Mouse (Mus musculus) kidney, postnatal 0 days (tissue): ENCODE measurements at regions not wholly inside any gene's neighbourhood (a gene's known extent, or its start where the extent isn't known, plus 50 kb on each side); places are given as distances from the start of the nearest gene placed in this dataset.

ENCODE experiments used
- ATAC-seq: fragments of 200-750 bp; cut with Nextera tagmentation; replicated peaks from 2 replicates; pipeline ENCODE4 v1.8.0; 2017; ENCODE audit warnings: low read depth, moderate number of reproducible peaks, moderate TSS enrichment, moderate library complexity; ENCODE audit not compliant: low FRiP score
- DNase-seq: peaks from one replicate; pipeline ENCODE4 v3.0.0-alpha.2; 2016; ENCODE audit warnings: low spot score
- H3K27ac ChIP-seq: fragments of 300-500 bp; sonication (generic); 2 replicates; pipeline ENCODE4 v1.5.1; 2014; ENCODE audit warnings: mild to moderate bottlenecking
- H3K27me3 ChIP-seq: fragments of 300-500 bp; sonication (generic); 2 replicates; pipeline ENCODE4 v1.6.1; 2014; ENCODE audit warnings: low read length, mixed read lengths; ENCODE audit not compliant: insufficient read depth
- H3K36me3 ChIP-seq: fragments of 300-500 bp; sonication (generic); 2 replicates; pipeline ENCODE4 v1.6.1; 2014; ENCODE audit warnings: low read length, mixed read lengths; ENCODE audit not compliant: insufficient read depth
- H3K4me1 ChIP-seq: fragments of 300-500 bp; sonication (generic); replicated peaks from 2 replicates; pipeline ENCODE4 v1.6.1; 2014; ENCODE audit warnings: antibody characterized with exemption, low read length, mixed read lengths; ENCODE audit not compliant: insufficient read depth
- H3K4me2 ChIP-seq: fragments of 300-500 bp; sonication (generic); 2 replicates; pipeline ENCODE4 v1.6.1; 2014; ENCODE audit warnings: mild to moderate bottlenecking, low read length, moderate library complexity, mixed read lengths
- H3K4me3 ChIP-seq: fragments of 300-500 bp; sonication (generic); replicated peaks from 2 replicates; pipeline ENCODE4 v1.5.1; 2014; ENCODE audit warnings: low read depth, low read length
- H3K9ac ChIP-seq: fragments of 300-500 bp; sonication (generic); 2 replicates; pipeline ENCODE4 v1.6.1; 2014; ENCODE audit warnings: low read depth, low read length
- H3K9me3 ChIP-seq: fragments of 300-500 bp; sonication (generic); replicated peaks from 2 replicates; pipeline ENCODE4 v1.6.1; 2016; ENCODE audit warnings: low read length, inconsistent platforms, mixed read lengths
- CTCF ChIP-seq: IDR thresholded peaks from 2 replicates; pipeline ENCODE4 v1.5.1; 2016; ENCODE audit warnings: antibody characterized with exemption, low read depth, mild to moderate bottlenecking, moderate library complexity
- WGBS: fragments of 180-500 bp; shearing (Covaris S2); extraction: QIAGEN DNeasy Blood & Tissue Kit; methylation state at CpG from one replicate; pipeline ENCODE4 v1.1.7; 2014; 5-methylcytosine and 5-hydroxymethylcytosine counted together

DNA sequence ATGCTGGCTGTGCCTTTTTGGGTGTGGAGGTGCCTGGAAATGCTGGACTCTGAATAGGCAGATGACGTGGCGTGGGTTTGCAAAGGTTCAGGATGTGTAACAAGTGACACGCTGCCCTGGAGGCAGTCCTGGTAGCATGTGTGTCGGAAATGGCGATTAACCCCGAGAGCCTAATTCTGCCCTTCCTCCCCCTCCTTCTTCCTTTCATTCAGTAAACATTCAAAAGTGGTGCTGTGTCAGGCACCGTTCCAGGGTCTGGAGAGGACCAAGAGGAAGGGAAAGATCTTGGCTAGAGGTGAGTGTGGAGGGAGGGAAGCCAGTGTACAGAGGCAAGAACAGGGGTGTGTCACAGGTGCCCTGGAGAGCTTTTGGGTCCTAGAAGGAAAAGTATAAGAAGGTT is 151.5 kb upstream of the Gm3448 start:
- Histone ChIP-seq H3K9ac (no peak overlapping the region), H3K27me3 (no peaks in the 10 kb centered on the region), H3K4me2 (no peak overlapping the region), H3K27ac (no peak overlapping the region), H3K4me3 (no peak overlapping the region), H3K4me1 (peaks cover 5% of the 10 kb centered on the region; the same call in 1 of the 2 replicates), H3K9me3 (no peaks in the 10 kb centered on the region), H3K36me3 (no peaks in the 10 kb centered on the region)
- peak; percentile 24 for DNase-seq
- ATAC-seq: no peak
- WGBS: 26% methylated on average over 7 of the region's 7 CpGs
- no peak for TF ChIP-seq CTCF

DNA sequence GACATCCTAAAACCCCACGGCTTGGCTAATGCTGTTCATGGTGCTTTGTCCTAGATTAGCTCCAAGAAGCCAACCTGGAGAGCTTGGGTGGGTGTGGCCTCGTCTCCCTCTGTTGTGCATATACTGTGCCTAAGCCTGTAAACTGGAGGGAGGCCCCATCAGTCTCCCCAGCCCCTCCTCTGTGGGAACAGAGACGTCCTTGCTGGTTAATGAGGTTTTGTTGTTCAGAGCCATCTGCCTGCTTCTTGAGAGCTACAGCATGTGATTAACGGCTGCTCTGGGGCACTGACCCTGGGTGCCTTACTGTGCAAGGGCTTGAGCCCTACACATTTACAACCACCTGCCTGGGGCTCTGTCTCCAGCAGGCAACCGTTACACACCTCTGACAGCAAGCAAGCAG is 143.9 kb upstream of the Gm3448 start:
- Histone ChIP-seq H3K9me3 (no peaks in the 10 kb centered on the region), H3K4me2 (no peak overlapping the region), H3K9ac (no peak overlapping the region), H3K36me3 (no peaks in the 10 kb centered on the region), H3K4me1 (no peaks in the 10 kb centered on the region), H3K27ac (no peak overlapping the region), H3K27me3 (0 out of 2 replicates have a peak, but pooled peaks cover 3% of the 10 kb centered on the region), H3K4me3 (no peak overlapping the region)
- DNase-seq: no peak
- 10% methylated on average over 5 of the region's 5 CpGs for WGBS
- peak; percentile 49; the same call in 1 of the 2 replicates for ATAC-seq
- no peak for TF ChIP-seq CTCF

- Histone ChIP-seq H3K27me3 (0 out of 2 replicates have a peak, but pooled peaks cover 3% of the 10 kb centered on the region), H3K9me3 (no peaks in the 10 kb centered on the region), H3K4me2 (no peak overlapping the region), H3K9ac (no peak overlapping the region), H3K36me3 (no peaks in the 10 kb centered on the region), H3K4me1 (no peaks in the 10 kb centered on the region), H3K27ac (no peak overlapping the region), H3K4me3 (no peak overlapping the region)
- 0 out of 2 replicates have a peak, but pooled peaks have one; percentile 18 for TF ChIP-seq CTCF
- 67% methylated on average over 6 of the region's 6 CpGs for WGBS
- ATAC-seq (no peak), DNase-seq (no peak)
Measured at GRCm38 (mm10) chr17:15183800-15184199, 142.5 kb upstream of the Gm3448 start.

GRCm38 (mm10) chr17:15182105-15182504 is 140.8 kb upstream of the Gm3448 start:
- no peak overlapping the region for H3K4me3 ChIP-seq
- DNase-seq (no peak), ATAC-seq (no peak)
- TF ChIP-seq CTCF: no peak
- H3K27me3 ChIP-seq: 0 out of 2 replicates have a peak, but pooled peaks cover 3% of the 10 kb centered on the region
- H3K4me1 ChIP-seq: no peaks in the 10 kb centered on the region
- no peak overlapping the region for H3K27ac ChIP-seq
- H3K36me3 ChIP-seq: no peaks in the 10 kb centered on the region
- H3K4me2 ChIP-seq: no peak overlapping the region
- no peak overlapping the region for H3K9ac ChIP-seq
- no peaks in the 10 kb centered on the region for H3K9me3 ChIP-seq
- WGBS: 46% methylated on average over 4 of the region's 4 CpGs

DNA sequence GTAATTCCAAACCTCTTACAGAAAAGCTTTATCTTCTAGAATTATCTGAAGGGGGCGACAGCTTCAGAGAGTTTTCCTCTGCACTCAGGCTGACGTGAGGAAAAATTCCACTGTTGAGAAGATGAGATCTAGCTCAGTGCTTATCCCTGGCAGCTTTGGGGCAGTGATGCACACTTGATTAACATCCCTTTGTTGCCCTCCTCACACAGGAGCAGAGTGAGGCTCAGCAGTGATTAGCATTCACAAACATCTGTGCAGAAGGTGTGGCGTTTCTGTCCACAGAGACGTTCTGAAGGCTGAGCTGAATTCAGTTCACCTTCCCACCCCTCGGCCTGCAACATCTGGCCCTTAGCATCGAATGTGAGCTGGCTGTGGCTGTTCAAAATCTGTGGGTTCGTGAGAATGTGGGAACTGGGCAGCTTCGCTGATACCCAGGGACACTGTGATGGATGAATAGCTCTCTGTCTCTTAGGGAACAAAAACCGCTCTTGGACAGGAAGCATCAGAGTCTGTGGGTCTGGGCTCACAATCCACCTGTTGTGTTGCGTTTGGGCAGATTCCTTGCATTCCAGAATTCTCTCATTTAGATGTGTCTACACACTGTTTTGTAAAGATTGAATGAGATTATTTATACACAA is 139.0 kb upstream of the Gm3448 start:
- WGBS: 44% methylated on average over 10 of the region's 10 CpGs
- Histone ChIP-seq H3K4me1 (no peaks in the 10 kb centered on the region), H3K27ac (no peak overlapping the region), H3K27me3 (no peaks in the 10 kb centered on the region), H3K9ac (no peak overlapping the region), H3K4me2 (no peak overlapping the region), H3K36me3 (no peaks in the 10 kb centered on the region), H3K4me3 (no peak overlapping the region), H3K9me3 (no peaks in the 10 kb centered on the region)
- TF ChIP-seq CTCF: no peak
- ATAC-seq: no peak
- no peak for DNase-seq

DNA sequence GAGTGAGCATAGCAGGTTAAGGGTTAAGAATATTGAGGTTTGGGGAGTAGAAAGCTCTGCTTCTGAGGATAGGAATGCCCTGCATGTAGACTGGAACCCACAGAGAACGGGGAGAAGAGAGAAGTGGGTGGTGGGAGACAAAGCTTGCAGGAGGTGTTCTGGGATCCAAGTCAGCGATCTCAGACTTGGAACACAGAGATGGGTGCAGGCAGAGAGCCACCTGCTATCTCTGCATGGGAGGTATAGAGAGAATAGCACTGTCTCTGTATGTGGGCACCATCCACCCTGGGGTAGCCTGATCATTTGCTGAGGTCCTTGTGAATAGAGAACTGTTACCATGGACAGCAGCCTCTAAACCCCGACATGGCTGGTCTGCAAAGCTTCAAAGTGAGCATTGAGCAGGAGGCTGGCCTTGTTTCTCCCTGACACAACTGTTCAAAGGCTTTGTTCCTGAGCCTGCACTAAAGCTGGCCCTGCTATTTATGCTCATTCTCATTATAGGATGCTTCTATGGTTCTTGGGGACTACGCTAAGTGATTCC is 138.1 kb upstream of the Gm3448 start:
- 0 out of 2 replicates have a peak, but pooled peaks cover under 1% of the 10 kb centered on the region for H3K4me1 ChIP-seq
- DNase-seq (peak; percentile 36), ATAC-seq (no peak)
- H3K9me3 ChIP-seq: no peaks in the 10 kb centered on the region
- TF ChIP-seq CTCF: no peak
- H3K27me3 ChIP-seq: no peaks in the 10 kb centered on the region
- no peak overlapping the region for H3K27ac ChIP-seq
- no peak overlapping the region for H3K4me3 ChIP-seq
- no peaks in the 10 kb centered on the region for H3K36me3 ChIP-seq
- no peak overlapping the region for H3K9ac ChIP-seq
- H3K4me2 ChIP-seq: no peak overlapping the region
- WGBS: 60% methylated on average over 4 of the region's 4 CpGs
